Mouse (Mus musculus) E14TG2a.4 (cell line): ENCODE measurements at regions not wholly inside any gene's neighbourhood (a gene's known extent, or its start where the extent isn't known, plus 50 kb on each side); places are given as distances from the start of the nearest gene placed in this dataset.

Experiments used
- H3K27me3 ChIP-seq: 2 replicates; pipeline ENCODE4 v1.6.1; 2014; ENCODE audit warnings: low read length, control low read depth; ENCODE audit not compliant: insufficient read depth
- H3K36me3 ChIP-seq: 2 replicates; pipeline ENCODE4 v1.6.1; 2014; ENCODE audit warnings: low read length, control low read depth; ENCODE audit not compliant: insufficient read depth
- H3K4me1 ChIP-seq: replicated peaks from 2 replicates; pipeline ENCODE4 v1.6.1; 2014; ENCODE audit warnings: low read depth, low read length, control low read depth
- H3K4me3 ChIP-seq: replicated peaks from 2 replicates; pipeline ENCODE4 v1.5.1; 2014; ENCODE audit warnings: mild to moderate bottlenecking, low read length
- H3K9me3 ChIP-seq: 2 replicates; pipeline ENCODE4 v1.6.1; 2014; ENCODE audit warnings: low read length, control low read depth
- CTCF ChIP-seq: conservative IDR thresholded peaks from 2 replicates; pipeline ENCODE4 v1.5.1; 2014; ENCODE audit warnings: low read length
- NANOG ChIP-seq: IDR thresholded peaks from 2 replicates; pipeline ENCODE4 v1.6.1; 2014; ENCODE audit warnings: borderline replicate concordance, low read length, mixed read lengths
- POU5F1 ChIP-seq: IDR thresholded peaks from 2 replicates; pipeline ENCODE4 v1.6.1; 2014; ENCODE audit warnings: low read length, borderline replicate concordance

GRCm38 (mm10) chr2:117747136-117747535 is 364.5 kb upstream of the Thbs1 start:
- Histone ChIP-seq H3K27me3 (no peaks in the 10 kb centered on the region), H3K9me3 (no peaks in the 10 kb centered on the region), H3K36me3 (no peaks in the 10 kb centered on the region), H3K4me3 (no peak overlapping the region), H3K4me1 (no peaks in the 10 kb centered on the region)
- TF ChIP-seq NANOG (no peak), CTCF (no peak), POU5F1 (no peak)

- Histone ChIP-seq H3K4me1 (no peaks in the 10 kb centered on the region), H3K36me3 (no peaks in the 10 kb centered on the region), H3K27me3 (no peaks in the 10 kb centered on the region), H3K9me3 (no peaks in the 10 kb centered on the region), H3K4me3 (no peak overlapping the region)
- TF ChIP-seq NANOG (no peak), CTCF (no peak), POU5F1 (no peak)
Observed at GRCm38 (mm10) chr2:117748892-117749291, 362.8 kb upstream of the Thbs1 start.

- Histone ChIP-seq H3K4me1 (no peaks in the 10 kb centered on the region), H3K9me3 (no peaks in the 10 kb centered on the region), H3K4me3 (no peak overlapping the region), H3K27me3 (no peaks in the 10 kb centered on the region), H3K36me3 (no peaks in the 10 kb centered on the region)
- no peak for TF ChIP-seq CTCF
- TF ChIP-seq POU5F1: no peak
- no peak for TF ChIP-seq NANOG
Observed at GRCm38 (mm10) chr2:117759491-117760013, 352.1 kb upstream of the Thbs1 start.

GRCm38 (mm10) chr2:117763631-117764030 is 348.0 kb upstream of the Thbs1 start:
- no peaks in the 10 kb centered on the region for H3K4me1 ChIP-seq
- H3K4me3 ChIP-seq: no peak overlapping the region
- H3K9me3 ChIP-seq: no peaks in the 10 kb centered on the region
- H3K36me3 ChIP-seq: no peaks in the 10 kb centered on the region
- no peaks in the 10 kb centered on the region for H3K27me3 ChIP-seq
- TF ChIP-seq CTCF (no peak), NANOG (no peak), POU5F1 (no peak)

- Histone ChIP-seq H3K4me3 (no peak overlapping the region), H3K9me3 (no peaks in the 10 kb centered on the region), H3K36me3 (no peaks in the 10 kb centered on the region), H3K27me3 (no peaks in the 10 kb centered on the region), H3K4me1 (no peaks in the 10 kb centered on the region)
- no peak for TF ChIP-seq NANOG
- TF ChIP-seq POU5F1: no peak
- no peak for TF ChIP-seq CTCF
Observed at GRCm38 (mm10) chr2:117765572-117765971, 346.1 kb upstream of the Thbs1 start.

- H3K9me3 ChIP-seq: no peaks in the 10 kb centered on the region
- TF ChIP-seq CTCF: no peak
- TF ChIP-seq NANOG: no peak
- TF ChIP-seq POU5F1: no peak
- H3K4me1 ChIP-seq: no peaks in the 10 kb centered on the region
- H3K4me3 ChIP-seq: no peak overlapping the region
- no peaks in the 10 kb centered on the region for H3K27me3 ChIP-seq
- H3K36me3 ChIP-seq: no peaks in the 10 kb centered on the region
Observed at GRCm38 (mm10) chr2:117766450-117766849, 345.2 kb upstream of the Thbs1 start.

- Histone ChIP-seq H3K4me3 (no peak overlapping the region), H3K4me1 (no peaks in the 10 kb centered on the region), H3K27me3 (no peaks in the 10 kb centered on the region), H3K36me3 (no peaks in the 10 kb centered on the region), H3K9me3 (no peaks in the 10 kb centered on the region)
- TF ChIP-seq POU5F1 (no peak), CTCF (no peak), NANOG (no peak)
Observed at GRCm38 (mm10) chr2:117769402-117770114, 342.1 kb upstream of the Thbs1 start.

GRCm38 (mm10) chr2:117770115-117770485 is 341.6 kb upstream of the Thbs1 start:
- Histone ChIP-seq H3K36me3 (no peaks in the 10 kb centered on the region), H3K9me3 (no peaks in the 10 kb centered on the region), H3K4me3 (no peak overlapping the region), H3K27me3 (no peaks in the 10 kb centered on the region), H3K4me1 (no peaks in the 10 kb centered on the region)
- no peak for TF ChIP-seq CTCF
- no peak for TF ChIP-seq POU5F1
- TF ChIP-seq NANOG: no peak

GRCm38 (mm10) chr2:117780287-117780686 is 331.4 kb upstream of the Thbs1 start:
- H3K4me1 ChIP-seq: no peaks in the 10 kb centered on the region
- H3K27me3 ChIP-seq: no peaks in the 10 kb centered on the region
- H3K9me3 ChIP-seq: 0 out of 2 replicates have a peak, but pooled peaks cover 5% of the 10 kb centered on the region
- no peak overlapping the region for H3K4me3 ChIP-seq
- TF ChIP-seq CTCF: no peak
- no peak for TF ChIP-seq POU5F1
- no peak for TF ChIP-seq NANOG
- no peaks in the 10 kb centered on the region for H3K36me3 ChIP-seq
